Mouse (Mus musculus): ENCODE results near the gene Atf6b. TPM values are rescaled to one million over a fixed set of nuclear protein-coding genes. Genes with fewer than 3 reads are reported as not detected.

Atf6b gene
- polyA plus RNA-seq, 1 experiment from 2014 or later, result 62.0 TPM

DNA sequence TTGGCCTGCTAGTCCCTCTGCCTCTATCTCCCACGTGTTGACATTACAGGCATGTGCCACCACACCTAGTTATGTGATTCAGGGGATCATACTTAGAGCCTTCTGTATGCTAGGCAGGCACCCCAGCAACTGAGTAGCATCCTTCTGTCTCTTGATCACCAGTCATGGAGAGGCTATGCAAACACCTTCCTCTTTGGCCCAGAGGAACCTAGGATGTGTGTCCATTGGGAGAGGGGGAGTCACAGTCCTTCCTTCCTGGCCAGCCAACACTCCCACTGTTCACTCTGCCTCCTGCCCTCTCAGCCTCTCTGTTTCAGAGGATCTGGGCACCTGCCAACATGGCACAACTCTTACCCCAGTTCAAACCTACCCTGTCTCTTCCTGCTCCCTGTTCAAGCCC is 16.6 kb downstream of the Atf6b start:
- Histone ChIP-seq H3K4me3 (replicated peaks; ENCODE audit: low read depth, low read length) (no peak overlapping the region), H3K9me3 (replicated peaks; ENCODE audit: low read length) (no peaks in the 10 kb centered on the region), H3K4me2 (ENCODE audit: low read length) (no peak overlapping the region), H3K4me1 (replicated peaks; ENCODE audit: insufficient read depth, low read length) (peaks cover 18% of the 10 kb centered on the region; the same call in 1 of the 2 replicates), H3K36me3 (ENCODE audit: insufficient read depth, low read length) (no peaks in the 10 kb centered on the region), H3K9ac (ENCODE audit: low read depth, low read length) (no peak overlapping the region), H3K27me3 (ENCODE audit: insufficient read depth, low read length) (no peaks in the 10 kb centered on the region; the same call in 1 of the 2 replicates), H3K27ac (no peak overlapping the region)
- DNase-seq (ENCODE audit: low spot score) (no peak), ATAC-seq (replicated peaks; ENCODE audit: low FRiP score, low read depth) (no peak)
- 43% methylated on average over 1 of the region's 1 CpGs for WGBS
- no peak for TF ChIP-seq CTCF (IDR thresholded peaks at IDR 0.05; ENCODE audit: low read depth)

DNA sequence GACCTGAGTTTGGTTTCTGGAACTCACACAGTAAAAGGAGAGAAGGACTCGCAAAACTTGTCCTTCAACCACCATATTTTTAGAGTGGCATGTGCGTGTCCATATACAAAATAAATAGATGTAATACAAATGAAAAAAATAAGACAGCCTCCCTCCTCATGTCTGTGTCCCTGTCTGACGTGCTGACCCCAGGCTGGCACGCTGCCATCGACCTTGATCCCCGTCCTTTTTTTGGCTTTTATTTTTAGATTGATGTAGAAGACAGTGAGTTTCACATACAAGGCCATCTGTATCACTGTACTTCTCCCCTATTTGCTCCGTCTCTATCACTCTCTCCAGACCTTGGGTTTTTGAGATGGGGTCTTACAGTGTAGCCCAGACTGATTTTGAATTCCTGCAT is 17.5 kb downstream of the Atf6b start:
- Histone ChIP-seq H3K27ac (no peak overlapping the region), H3K4me1 (replicated peaks; ENCODE audit: insufficient read depth, low read length) (peaks cover 18% of the 10 kb centered on the region; the same call in 1 of the 2 replicates), H3K9me3 (replicated peaks; ENCODE audit: low read length) (no peaks in the 10 kb centered on the region), H3K27me3 (ENCODE audit: insufficient read depth, low read length) (no peaks in the 10 kb centered on the region; the same call in 1 of the 2 replicates), H3K36me3 (ENCODE audit: insufficient read depth, low read length) (no peaks in the 10 kb centered on the region), H3K9ac (ENCODE audit: low read depth, low read length) (no peak overlapping the region), H3K4me3 (replicated peaks; ENCODE audit: low read depth, low read length) (no peak overlapping the region), H3K4me2 (ENCODE audit: low read length) (no peak overlapping the region)
- no peak for DNase-seq (ENCODE audit: low spot score)
- 75% methylated on average over 7 of the region's 7 CpGs for WGBS
- no peak for ATAC-seq (replicated peaks; ENCODE audit: low FRiP score, low read depth)
- TF ChIP-seq CTCF (IDR thresholded peaks at IDR 0.05; ENCODE audit: low read depth), result no peak

DNA sequence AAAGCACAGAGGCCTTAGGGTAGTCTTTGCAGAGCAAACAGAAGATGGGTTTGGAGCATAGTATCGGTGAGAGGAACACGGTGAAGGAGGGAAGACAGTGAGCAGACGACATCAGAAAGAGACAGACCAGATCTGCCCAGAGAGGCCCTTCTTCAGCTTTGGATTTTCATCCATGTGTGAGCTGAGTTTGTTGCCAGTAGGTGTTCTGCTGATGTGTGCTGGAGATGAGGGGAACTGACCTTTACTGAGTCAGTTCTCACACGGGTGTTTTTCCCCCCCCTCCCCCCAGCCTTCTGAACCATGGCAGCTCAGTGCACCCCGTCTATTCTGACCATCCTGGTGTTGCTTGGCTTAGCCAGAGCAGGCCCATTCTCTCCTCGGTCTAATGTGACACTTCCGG is 23.3 kb downstream of the Atf6b start, which contains the start of gene Tnxb:
Gene Tnxb, plus strand, starts transcription at position 301 of the 400 bp plus-strand sequence.
- H3K27me3 ChIP-seq (ENCODE audit: insufficient read depth, low read length), result peaks cover 32% of the 10 kb centered on the region
- WGBS, result 66% methylated on average over 7 of the region's 7 CpGs

DNA sequence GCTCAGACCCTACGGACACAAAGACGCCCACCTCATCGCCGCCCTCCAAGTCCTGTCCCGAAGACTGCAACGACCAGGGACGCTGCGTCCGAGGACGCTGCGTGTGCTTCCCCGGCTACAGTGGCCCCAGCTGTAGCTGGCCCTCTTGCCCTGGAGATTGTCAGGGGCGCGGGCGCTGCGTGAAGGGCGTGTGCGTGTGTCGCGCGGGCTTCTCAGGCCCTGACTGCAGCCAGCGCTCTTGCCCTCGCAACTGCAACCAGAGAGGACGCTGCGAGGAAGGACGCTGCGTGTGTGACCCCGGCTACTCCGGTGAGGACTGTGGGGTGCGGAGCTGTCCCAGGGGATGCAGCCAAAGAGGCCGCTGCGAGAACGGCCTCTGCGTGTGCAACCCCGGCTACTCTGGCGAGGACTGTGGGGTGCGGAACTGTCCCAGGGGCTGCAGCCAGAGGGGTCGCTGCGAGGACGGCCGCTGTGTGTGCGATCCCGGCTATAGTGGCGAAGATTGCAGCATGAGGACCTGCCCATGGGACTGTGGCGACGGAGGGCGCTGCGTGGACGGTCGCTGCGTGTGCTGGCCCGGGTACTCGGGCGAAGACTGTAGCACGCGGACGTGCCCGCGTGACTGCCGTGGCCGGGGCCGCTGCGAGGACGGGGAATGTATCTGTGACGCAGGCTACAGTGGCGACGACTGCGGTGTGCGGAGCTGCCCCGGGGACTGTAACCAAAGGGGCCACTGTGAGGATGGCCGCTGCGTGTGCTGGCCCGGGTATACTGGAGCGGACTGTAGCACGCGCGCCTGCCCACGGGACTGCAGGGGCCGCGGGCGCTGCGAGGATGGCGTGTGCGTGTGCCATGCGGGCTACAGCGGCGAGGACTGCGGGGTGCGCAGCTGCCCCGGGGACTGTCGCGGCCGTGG is 24.5 kb downstream of the Atf6b start:
- Histone ChIP-seq H3K4me1 (replicated peaks; ENCODE audit: insufficient read depth, low read length) (peaks cover 13% of the 10 kb centered on the region; the same call in 1 of the 2 replicates), H3K9ac (ENCODE audit: low read depth, low read length) (no peak overlapping the region), H3K27ac (no peak overlapping the region), H3K4me2 (ENCODE audit: low read length) (peak overlapping the region; percentile 50), H3K4me3 (replicated peaks; ENCODE audit: low read depth, low read length) (peak overlapping the region; percentile 29), H3K27me3 (ENCODE audit: insufficient read depth, low read length) (peaks cover 32% of the 10 kb centered on the region), H3K9me3 (replicated peaks; ENCODE audit: low read length) (no peaks in the 10 kb centered on the region), H3K36me3 (ENCODE audit: insufficient read depth, low read length) (no peaks in the 10 kb centered on the region)
- ATAC-seq (replicated peaks; ENCODE audit: low FRiP score, low read depth), result peak; percentile 33; the same call in 1 of the 2 replicates
- 10% methylated on average over 93 of the region's 93 CpGs for WGBS
- peak; percentile 43 for DNase-seq (ENCODE audit: low spot score)
- peak; percentile 42 for TF ChIP-seq CTCF (IDR thresholded peaks at IDR 0.05; ENCODE audit: low read depth)

More for the DNA sequence above, 23.3 kb downstream of the Atf6b start, which contains the start of gene Tnxb:
- Histone ChIP-seq H3K27ac (no peak within 1 kb of the TSS), H3K4me3 (replicated peaks; ENCODE audit: low read depth, low read length) (peak within 1 kb of the TSS; percentile 29), H3K4me2 (ENCODE audit: low read length) (peak within 1 kb of the TSS; percentile 50), H3K4me1 (replicated peaks; ENCODE audit: insufficient read depth, low read length) (peaks cover 13% of the 10 kb centered on the region; the same call in 1 of the 2 replicates), H3K9ac (ENCODE audit: low read depth, low read length) (no peak within 1 kb of the TSS), H3K9me3 (replicated peaks; ENCODE audit: low read length) (no peaks in the 10 kb centered on the region), H3K36me3 (ENCODE audit: insufficient read depth, low read length) (no peaks in the 10 kb centered on the region)
- TF ChIP-seq CTCF (IDR thresholded peaks at IDR 0.05; ENCODE audit: low read depth), result no peak
- no peak for DNase-seq (ENCODE audit: low spot score)
- no peak for ATAC-seq (replicated peaks; ENCODE audit: low FRiP score, low read depth)

DNA sequence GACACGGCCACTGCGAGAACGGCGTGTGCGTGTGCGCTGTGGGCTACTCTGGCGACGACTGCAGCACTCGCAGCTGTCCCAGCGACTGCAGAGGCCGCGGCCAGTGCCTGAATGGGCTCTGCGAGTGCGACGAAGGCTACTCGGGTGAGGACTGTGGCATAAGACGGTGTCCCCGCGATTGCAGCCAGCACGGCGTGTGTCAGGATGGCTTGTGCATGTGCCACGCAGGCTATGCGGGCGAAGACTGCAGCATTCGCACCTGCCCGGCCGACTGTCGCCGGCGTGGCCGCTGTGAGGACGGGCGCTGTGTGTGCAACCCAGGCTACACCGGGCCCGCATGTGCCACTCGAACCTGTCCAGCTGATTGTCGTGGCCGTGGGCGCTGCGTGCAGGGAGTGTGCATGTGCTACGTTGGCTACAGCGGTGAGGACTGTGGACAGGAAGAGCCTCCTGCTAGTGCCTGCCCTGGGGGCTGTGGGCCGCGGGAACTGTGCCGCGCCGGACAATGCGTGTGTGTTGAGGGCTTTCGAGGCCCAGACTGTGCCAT is 25.4 kb downstream of the Atf6b start:
- Histone ChIP-seq H3K9ac (ENCODE audit: low read depth, low read length) (no peak overlapping the region), H3K36me3 (ENCODE audit: insufficient read depth, low read length) (no peaks in the 10 kb centered on the region), H3K4me3 (replicated peaks; ENCODE audit: low read depth, low read length) (peak overlapping the region; percentile 29), H3K4me1 (replicated peaks; ENCODE audit: insufficient read depth, low read length) (peaks cover 13% of the 10 kb centered on the region; the same call in 1 of the 2 replicates), H3K9me3 (replicated peaks; ENCODE audit: low read length) (no peaks in the 10 kb centered on the region), H3K4me2 (ENCODE audit: low read length) (peak overlapping the region; percentile 50), H3K27me3 (ENCODE audit: insufficient read depth, low read length) (peaks cover 32% of the 10 kb centered on the region), H3K27ac (no peak overlapping the region)
- no peak for TF ChIP-seq CTCF (IDR thresholded peaks at IDR 0.05; ENCODE audit: low read depth)
- ATAC-seq (replicated peaks; ENCODE audit: low FRiP score, low read depth) (no peak), DNase-seq (ENCODE audit: low spot score) (no peak)
- 37% methylated on average over 49 of the region's 49 CpGs for WGBS

DNA sequence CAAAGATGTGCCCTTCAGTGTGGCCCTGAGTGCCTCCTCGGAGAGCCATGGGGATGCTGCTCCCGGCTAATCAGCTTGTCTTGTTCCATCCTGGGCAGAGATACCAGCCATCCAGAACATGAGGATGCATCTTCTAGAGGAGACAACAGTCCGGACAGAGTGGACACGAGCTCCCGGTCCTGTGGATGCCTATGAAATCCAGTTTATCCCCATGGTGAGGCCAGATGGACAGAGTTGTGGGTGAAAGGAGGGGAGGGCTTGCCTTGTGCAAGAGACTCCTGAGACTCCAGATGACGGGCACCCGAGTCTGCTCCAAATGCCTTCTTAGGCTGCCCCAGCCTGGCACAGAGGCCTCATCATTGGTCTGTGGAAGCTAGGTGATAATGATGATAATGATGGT is 26.2 kb downstream of the Atf6b start:
- TF ChIP-seq CTCF (IDR thresholded peaks at IDR 0.05; ENCODE audit: low read depth), result no peak
- Histone ChIP-seq H3K4me1 (replicated peaks; ENCODE audit: insufficient read depth, low read length) (peaks cover 13% of the 10 kb centered on the region; the same call in 1 of the 2 replicates), H3K27ac (no peak overlapping the region), H3K27me3 (ENCODE audit: insufficient read depth, low read length) (peaks cover 33% of the 10 kb centered on the region), H3K9me3 (replicated peaks; ENCODE audit: low read length) (no peaks in the 10 kb centered on the region), H3K9ac (ENCODE audit: low read depth, low read length) (no peak overlapping the region), H3K36me3 (ENCODE audit: insufficient read depth, low read length) (no peaks in the 10 kb centered on the region), H3K4me2 (ENCODE audit: low read length) (no peak overlapping the region), H3K4me3 (replicated peaks; ENCODE audit: low read depth, low read length) (no peak overlapping the region)
- WGBS, result 86% methylated on average over 7 of the region's 7 CpGs
- no peak for ATAC-seq (replicated peaks; ENCODE audit: low FRiP score, low read depth)
- DNase-seq (ENCODE audit: low spot score), result no peak

Measured in kidney, postnatal 0 days (tissue).